Mouse (Mus musculus): Measurements from ENCODE around the gene Olfr1306.

Olfr1306 gene

GRCm38 (mm10) chr2:111916171-111916570 is at the start of gene Olfr1306:
TSS of gene Olfr1306 (minus strand) at chr2:111916271.
- DNase-seq (ENCODE audit: low read depth), result no peak

- DNase-seq (ENCODE audit: low read depth), result no peak
Observed at GRCm38 (mm10) chr2:111964844-111965243, 48.8 kb upstream of the Olfr1306 start, which contains the start of gene Olfr1308. TSS of gene Olfr1308 (minus strand) at chr2:111964944.

GRCm38 (mm10) chr2:111949340-111949739 is 33.3 kb upstream of the Olfr1306 start, which contains the start of gene Olfr1307:
TSS of gene Olfr1307 (minus strand) at chr2:111949440.
- DNase-seq (ENCODE audit: low read depth), result no peak

GRCm38 (mm10) chr2:111877049-111877448 is 39.0 kb downstream of the Olfr1306 start, which contains the start of gene Olfr1305:
TSS of gene Olfr1305 (minus strand) at chr2:111877149.
- no peak for DNase-seq (ENCODE audit: low read depth)
